25 mouse cellular contexts compared by ENCODE assay signal in genomic region chr13:104172498-104172897, GRCm38 (mm10). TPM values are rescaled to one million over a fixed set of nuclear protein-coding genes. Genes with fewer than 3 reads are reported as not detected.
DNase-seq lines count a peak whose midpoint lies in the region; ATAC-seq and TF ChIP-seq lines count a peak whose summit lies in the region.
"Had no signal": no experiment of that assay in that cellular context is flagged by ENCODE, and none has a peak within 500 bp of the region (broad histone marks: within the 10 kb centered on the region; RNA-seq: fewer than 3 reads in every experiment).

No protein-coding gene starts in this region.

- no peaks in the 10 kb centered on the region for H3K4me1 ChIP-seq in intestine, postnatal 0 days (replicated peaks; ENCODE audit: control insufficient read depth, insufficient read depth, low read length)
- peaks cover 5% of the 10 kb centered on the region; the same call in 1 of the 2 replicates for H3K4me1 ChIP-seq in intestine, embryonic 16.5 days (ENCODE audit: control insufficient read depth, insufficient read depth, low read length)
- H3K4me1 ChIP-seq in liver, embryonic 12.5 days = peaks cover 36% of the 10 kb centered on the region
- H3K4me1 ChIP-seq in liver, postnatal 0 days (ENCODE audit: insufficient read depth) = peaks cover 11% of the 10 kb centered on the region

- ATAC-seq in intestine, postnatal 0 days = peak; percentile 49; the same call in 1 of the 2 replicates
- no peak for ATAC-seq in intestine, embryonic 16.5 days
- no peak; the same call in 1 of the 2 replicates for ATAC-seq in liver, embryonic 12.5 days
- peak; percentile 72 for ATAC-seq in liver, postnatal 0 days
- ATAC-seq: activated CD4-positive, CD25-positive, alpha-beta regulatory T cell, adult 4 months; CD4-positive, CD25-positive, alpha-beta regulatory T cell, adult 4 months; forebrain, embryonic 13.5 days; forebrain, embryonic 15.5 days; forebrain, postnatal 0 days; Patski had no signal

- H3K4me2 ChIP-seq in intestine, postnatal 0 days (replicated peaks; ENCODE audit: low read depth) = no peak overlapping the region
- H3K4me2 ChIP-seq in intestine, embryonic 16.5 days (ENCODE audit: low read depth, low read length) = no peak overlapping the region
- H3K4me2 ChIP-seq in liver, embryonic 12.5 days = 0 out of 2 replicates have a peak overlapping the region, but pooled peaks have one; percentile 6
- H3K4me2 ChIP-seq in liver, postnatal 0 days (ENCODE audit: low read depth, low read length) = 0 out of 2 replicates have a peak overlapping the region, but pooled peaks have one; percentile 18
- H3K4me2 ChIP-seq: embryonic facial prominence, embryonic 12.5 days; forebrain, embryonic 13.5 days; forebrain, embryonic 15.5 days had no signal

- no peak for DNase-seq in liver
- DNase-seq in liver, postnatal 0 days = no peak
- peak; percentile 44 for DNase-seq in yolk sac, embryonic 10.5 days (ENCODE audit: low spot score)
- DNase-seq in cerebellum, postnatal 14 days = no peak
- DNase-seq in adrenal gland, postnatal 36 days = no peak
- DNase-seq: adrenal gland, adult 8-10 months; adrenal gland, postnatal 14 days; B cell, adult 2 months; cerebellum, adult 11 months; cerebellum, adult 18-20 months; cerebellum, adult 8-10 months; cerebellum, adult 9-11 months; cerebellum, postnatal 25 days; forebrain, postnatal 0 days had no signal

- H3K9ac ChIP-seq in intestine, postnatal 0 days (ENCODE audit: low read depth, low read length) = no peak overlapping the region
- no peak overlapping the region for H3K9ac ChIP-seq in intestine, embryonic 16.5 days (ENCODE audit: low read depth, low read length)
- no peak overlapping the region for H3K9ac ChIP-seq in liver, embryonic 12.5 days
- no peak overlapping the region for H3K9ac ChIP-seq in liver, postnatal 0 days (replicated peaks)
- H3K9ac ChIP-seq: embryonic facial prominence, embryonic 12.5 days; forebrain, embryonic 13.5 days; forebrain, embryonic 15.5 days; forebrain, postnatal 0 days had no signal

- no peak overlapping the region for H3K4me3 ChIP-seq in intestine, postnatal 0 days (ENCODE audit: low read depth, low read length)
- no peak overlapping the region for H3K4me3 ChIP-seq in intestine, embryonic 16.5 days (ENCODE audit: low read length)
- H3K4me3 ChIP-seq in liver, embryonic 12.5 days = no peak overlapping the region
- no peak overlapping the region for H3K4me3 ChIP-seq in liver, postnatal 0 days (ENCODE audit: low read depth, low read length)
- H3K4me3 ChIP-seq: embryonic facial prominence, embryonic 12.5 days; forebrain, embryonic 13.5 days; forebrain, embryonic 15.5 days had no signal

- no peaks in the 10 kb centered on the region for H3K27me3 ChIP-seq in intestine, postnatal 0 days (replicated peaks; ENCODE audit: control insufficient read depth, insufficient read depth, low read length)
- no peaks in the 10 kb centered on the region for H3K27me3 ChIP-seq in intestine, embryonic 16.5 days (replicated peaks; ENCODE audit: control insufficient read depth, insufficient read depth, low read length)
- H3K27me3 ChIP-seq in liver, embryonic 12.5 days (replicated peaks) = no peaks in the 10 kb centered on the region
- H3K27me3 ChIP-seq in liver, postnatal 0 days (ENCODE audit: insufficient read depth, low read length) = no peaks in the 10 kb centered on the region
- H3K27me3 ChIP-seq: CH12.LX; embryonic facial prominence, embryonic 12.5 days; forebrain, embryonic 13.5 days; forebrain, embryonic 15.5 days; Patski had no signal

- H3K9me3 ChIP-seq in intestine, postnatal 0 days (ENCODE audit: control insufficient read depth) = no peaks in the 10 kb centered on the region
- no peaks in the 10 kb centered on the region for H3K9me3 ChIP-seq in intestine, embryonic 16.5 days (ENCODE audit: control insufficient read depth, low read length)
- no peaks in the 10 kb centered on the region for H3K9me3 ChIP-seq in liver, embryonic 12.5 days (replicated peaks)
- no peaks in the 10 kb centered on the region for H3K9me3 ChIP-seq in liver, postnatal 0 days (ENCODE audit: low read length)
- H3K9me3 ChIP-seq: embryonic facial prominence, embryonic 12.5 days; forebrain, embryonic 13.5 days; forebrain, embryonic 15.5 days; G1E had no signal

- TF ChIP-seq EP300 in liver, postnatal 0 days (IDR thresholded peaks at IDR 0.05; ENCODE audit: low read depth) = no peak

- peaks cover 3% of the 10 kb centered on the region; the same call in 1 of the 2 replicates for H3K36me3 ChIP-seq in intestine, postnatal 0 days (ENCODE audit: control insufficient read depth, insufficient read depth)
- H3K36me3 ChIP-seq in intestine, embryonic 16.5 days (ENCODE audit: control insufficient read depth, insufficient read depth, low read length) = no peaks in the 10 kb centered on the region
- peaks cover 32% of the 10 kb centered on the region for H3K36me3 ChIP-seq in liver, embryonic 12.5 days
- H3K36me3 ChIP-seq in liver, postnatal 0 days (replicated peaks; ENCODE audit: insufficient read depth, low read length) = peaks cover 11% of the 10 kb centered on the region

- TF ChIP-seq CTCF in intestine, postnatal 0 days (IDR thresholded peaks at IDR 0.05; ENCODE audit: low read depth) = no peak
- TF ChIP-seq CTCF in liver, postnatal 0 days (IDR thresholded peaks at IDR 0.05; ENCODE audit: low read depth) = no peak

- no peak overlapping the region for H3K27ac ChIP-seq in intestine, postnatal 0 days (ENCODE audit: low read depth, low read length)
- H3K27ac ChIP-seq in intestine, embryonic 16.5 days (ENCODE audit: low read length) = no peak overlapping the region
- no peak overlapping the region for H3K27ac ChIP-seq in liver, embryonic 12.5 days
- peak overlapping the region; percentile 67 for H3K27ac ChIP-seq in liver, postnatal 0 days (ENCODE audit: low read depth)
- H3K27ac ChIP-seq: embryonic facial prominence, embryonic 12.5 days; forebrain, embryonic 13.5 days; forebrain, embryonic 15.5 days had no signal

RNA-seq across cellular contexts. Expression of gene Trappc13, which starts 5.8 kb away (rescaled TPM):
- polyA plus RNA-seq in intestine, postnatal 0 days (2015; fragmentation: Nextera tagmentation; extraction: Ambion mirVana) = 30.9 and 34.3 TPM in 2 replicates
- 50.4 and 54.5 TPM in 2 replicates for polyA plus RNA-seq in intestine, embryonic 16.5 days (2015; fragmentation: Nextera tagmentation; extraction: Ambion mirVana)
- polyA plus RNA-seq in liver, embryonic 12.5 days (2016; fragmentation: Nextera tagmentation; extraction: Ambion mirVana) = 39.5 and 42.6 TPM in 2 replicates
- 19.8 and 21.5 TPM in 2 replicates for polyA plus RNA-seq in liver, postnatal 0 days (2015; fragmentation: Nextera tagmentation; extraction: Ambion mirVana)
- 10 to 100 TPM; 62.3 to 66.2 TPM for total RNA-seq in adrenal gland, postnatal 36 days (2021)

RNA-seq across cellular contexts. Expression of gene Trim23, which starts 6.1 kb away (rescaled TPM):
- 4.9 and 5.4 TPM in 2 replicates for polyA plus RNA-seq in intestine, postnatal 0 days (2015; fragmentation: Nextera tagmentation; extraction: Ambion mirVana)
- polyA plus RNA-seq in intestine, embryonic 16.5 days (2015; fragmentation: Nextera tagmentation; extraction: Ambion mirVana) = 9.0 and 9.3 TPM in 2 replicates
- polyA plus RNA-seq in liver, embryonic 12.5 days (2016; fragmentation: Nextera tagmentation; extraction: Ambion mirVana) = 10.6 and 11.4 TPM in 2 replicates
- 5.6 and 6.4 TPM in 2 replicates for polyA plus RNA-seq in liver, postnatal 0 days (2015; fragmentation: Nextera tagmentation; extraction: Ambion mirVana)
- total RNA-seq in adrenal gland, postnatal 36 days (2021) = 10 to 100 TPM; 18.0 to 24.4 TPM

RNA-seq across cellular contexts. Expression of gene Cenpk, which starts 55.9 kb away (rescaled TPM):
- 23.9 and 25.1 TPM in 2 replicates for polyA plus RNA-seq in intestine, postnatal 0 days (2015; fragmentation: Nextera tagmentation; extraction: Ambion mirVana)
- polyA plus RNA-seq in intestine, embryonic 16.5 days (2015; fragmentation: Nextera tagmentation; extraction: Ambion mirVana) = 33.3 and 38.5 TPM in 2 replicates
- 89.2 and 94.6 TPM in 2 replicates for polyA plus RNA-seq in liver, embryonic 12.5 days (2016; fragmentation: Nextera tagmentation; extraction: Ambion mirVana)
- 41.6 and 45.4 TPM in 2 replicates for polyA plus RNA-seq in liver, postnatal 0 days (2015; fragmentation: Nextera tagmentation; extraction: Ambion mirVana)
- total RNA-seq in adrenal gland, postnatal 36 days (2021) = 1 to 10 TPM; 2.4 to 2.7 TPM

RNA-seq across cellular contexts. Expression of gene Ppwd1, which starts 56.1 kb away (rescaled TPM):
- polyA plus RNA-seq in intestine, postnatal 0 days (2015; fragmentation: Nextera tagmentation; extraction: Ambion mirVana) = 5.0 and 6.3 TPM in 2 replicates
- 11.4 and 11.7 TPM in 2 replicates for polyA plus RNA-seq in intestine, embryonic 16.5 days (2015; fragmentation: Nextera tagmentation; extraction: Ambion mirVana)
- polyA plus RNA-seq in liver, embryonic 12.5 days (2016; fragmentation: Nextera tagmentation; extraction: Ambion mirVana) = 12.7 and 12.9 TPM in 2 replicates
- polyA plus RNA-seq in liver, postnatal 0 days (2015; fragmentation: Nextera tagmentation; extraction: Ambion mirVana) = 5.6 and 5.8 TPM in 2 replicates
- 10 to 100 TPM; 14.0 to 14.2 TPM for total RNA-seq in adrenal gland, postnatal 36 days (2021)

Comparison
In these comparisons a context has a peak if more than half of its experiments do, and no peak if none do; other contexts are left out.
1. ATAC-seq: peak in intestine, postnatal 0 days (single experiment) and liver, postnatal 0 days (single experiment); none in intestine, embryonic 16.5 days (single experiment) and liver, embryonic 12.5 days (single experiment).
2. H3K4me2 ChIP-seq: peak in liver, embryonic 12.5 days (single experiment) and liver, postnatal 0 days (single experiment); none in intestine, postnatal 0 days (single experiment) and intestine, embryonic 16.5 days (single experiment).